Mouse (Mus musculus): Measurements from ENCODE around the gene Tmod3.

GRCm38 (mm10) chr9:75541497-75541896 lies 18.0 kb downstream of the Tmod3 start:
- TF ChIP-seq POLR2A (IDR thresholded peaks at IDR 0.05; ENCODE audit: extremely low read depth, insufficient read depth, low read length) (no peak), CTCF (IDR thresholded peaks at IDR 0.05; ENCODE audit: low read depth, low read length) (no peak)

Data from liver, adult 2 months (tissue).